In the genomic region with DNA sequence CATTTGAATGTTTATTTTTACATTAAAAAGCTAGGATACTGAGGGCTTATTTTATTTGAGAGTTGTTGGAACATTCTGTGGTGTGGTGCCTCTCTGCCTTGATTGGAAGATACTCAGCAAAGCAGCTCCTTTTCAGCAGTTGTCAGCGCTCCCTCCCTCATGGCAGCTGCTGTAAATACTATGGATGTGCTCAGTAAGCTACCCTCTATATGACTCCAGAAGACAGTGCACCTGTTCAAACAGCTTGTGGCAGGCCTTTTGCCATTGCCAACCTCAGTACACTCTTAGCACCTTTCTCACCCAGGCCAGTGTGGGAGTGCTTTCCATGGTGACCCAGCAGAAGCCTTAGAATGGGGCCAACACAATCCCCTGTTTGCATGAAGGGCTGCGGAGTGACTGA, we compare ENCODE assay signal across 22 mouse cellular contexts. TPM values are rescaled to one million over a fixed set of nuclear protein-coding genes. Genes with fewer than 3 reads are reported as not detected.
DNase-seq lines count a peak whose midpoint lies in the region; ATAC-seq and TF ChIP-seq lines count a peak whose summit lies in the region.
"Had no signal": no experiment of that assay in that cellular context is flagged by ENCODE, and none has a peak within 500 bp of the region (broad histone marks: within the 10 kb centered on the region; RNA-seq: fewer than 3 reads in every experiment).

No protein-coding gene starts in this region.

- peak; percentile 30 for DNase-seq in embryonic facial prominence, embryonic 14.5 days (ENCODE audit: low spot score)
- DNase-seq in embryonic facial prominence, embryonic 10.5 days (ENCODE audit: low spot score) = no peak
- DNase-seq in limb, embryonic 14.5 days (ENCODE audit: low spot score) = peak; percentile 5
- DNase-seq in limb, embryonic 10.5 days (ENCODE audit: low spot score) = no peak
- DNase-seq: adrenal gland, adult 2 months; adrenal gland, adult 8-10 months; adrenal gland, postnatal 10 days; adrenal gland, postnatal 14 days; adrenal gland, postnatal 25 days; adrenal gland, postnatal 36 days; B cell, adult 2 months; cerebellum, adult 11 months; cerebellum, adult 11-12 months; cerebellum, adult 18-20 months had no signal

- H3K27me3 ChIP-seq in embryonic facial prominence, embryonic 14.5 days (replicated peaks; ENCODE audit: control insufficient read depth, insufficient read depth, low read length) = no peaks in the 10 kb centered on the region
- H3K27me3 ChIP-seq in embryonic facial prominence, embryonic 10.5 days (replicated peaks; ENCODE audit: low read depth, poor library complexity, severe bottlenecking) = no peaks in the 10 kb centered on the region
- no peaks in the 10 kb centered on the region for H3K27me3 ChIP-seq in limb, embryonic 14.5 days (ENCODE audit: control insufficient read depth, insufficient read depth, low read length)
- no peaks in the 10 kb centered on the region for H3K27me3 ChIP-seq in limb, embryonic 10.5 days (ENCODE audit: low read depth, poor library complexity, severe bottlenecking)
- no peaks in the 10 kb centered on the region for H3K27me3 ChIP-seq in myocyte (ENCODE audit: control insufficient read depth, insufficient read depth, insufficient read length)
- H3K27me3 ChIP-seq: CH12.LX had no signal

- no peaks in the 10 kb centered on the region for H3K36me3 ChIP-seq in embryonic facial prominence, embryonic 14.5 days (ENCODE audit: control insufficient read depth, insufficient read depth, low read length)
- H3K36me3 ChIP-seq in embryonic facial prominence, embryonic 10.5 days (replicated peaks) = no peaks in the 10 kb centered on the region
- no peaks in the 10 kb centered on the region for H3K36me3 ChIP-seq in limb, embryonic 14.5 days (ENCODE audit: control insufficient read depth, insufficient read depth, low read length)
- no peaks in the 10 kb centered on the region for H3K36me3 ChIP-seq in limb, embryonic 10.5 days
- no peaks in the 10 kb centered on the region for H3K36me3 ChIP-seq in myocyte (ENCODE audit: control insufficient read depth, insufficient read depth)
- H3K36me3 ChIP-seq: G1E had no signal

- no peaks in the 10 kb centered on the region for H3K79me2 ChIP-seq in myocyte (ENCODE audit: control insufficient read depth, insufficient read depth)

- H3K4me2 ChIP-seq in embryonic facial prominence, embryonic 14.5 days (ENCODE audit: low read depth, low read length) = no peak overlapping the region
- H3K4me2 ChIP-seq in limb, embryonic 14.5 days (replicated peaks; ENCODE audit: low read depth, low read length, severe bottlenecking) = no peak overlapping the region
- no peak overlapping the region for H3K4me2 ChIP-seq in myocyte (ENCODE audit: low read depth)

- no peaks in the 10 kb centered on the region for H3K4me1 ChIP-seq in embryonic facial prominence, embryonic 14.5 days (ENCODE audit: control insufficient read depth, insufficient read depth, low read length)
- no peaks in the 10 kb centered on the region for H3K4me1 ChIP-seq in embryonic facial prominence, embryonic 10.5 days
- H3K4me1 ChIP-seq in limb, embryonic 14.5 days (ENCODE audit: control insufficient read depth, insufficient read depth, low read length) = no peaks in the 10 kb centered on the region
- no peaks in the 10 kb centered on the region for H3K4me1 ChIP-seq in limb, embryonic 10.5 days

- 88% methylated on average over 2 of the region's 2 CpGs for WGBS in embryonic facial prominence, embryonic 14.5 days
- WGBS in embryonic facial prominence, embryonic 10.5 days = 89% methylated on average over 2 of the region's 2 CpGs
- WGBS in limb, embryonic 14.5 days = 84% methylated on average over 2 of the region's 2 CpGs
- WGBS in limb, embryonic 10.5 days = 80% methylated on average over 2 of the region's 2 CpGs

- H3K27ac ChIP-seq in embryonic facial prominence, embryonic 14.5 days (replicated peaks; ENCODE audit: low read depth, low read length) = no peak overlapping the region
- no peak overlapping the region for H3K27ac ChIP-seq in embryonic facial prominence, embryonic 10.5 days (replicated peaks)
- no peak overlapping the region for H3K27ac ChIP-seq in limb, embryonic 14.5 days (replicated peaks; ENCODE audit: low read depth, low read length)
- H3K27ac ChIP-seq in limb, embryonic 10.5 days = no peak overlapping the region

- no peaks in the 10 kb centered on the region for H3K9me3 ChIP-seq in embryonic facial prominence, embryonic 14.5 days (ENCODE audit: control insufficient read depth, low read length)
- H3K9me3 ChIP-seq in embryonic facial prominence, embryonic 10.5 days = no peaks in the 10 kb centered on the region
- H3K9me3 ChIP-seq in limb, embryonic 14.5 days (ENCODE audit: control insufficient read depth, low read length) = no peaks in the 10 kb centered on the region
- H3K9me3 ChIP-seq in limb, embryonic 10.5 days (replicated peaks) = no peaks in the 10 kb centered on the region
- H3K9me3 ChIP-seq: G1E had no signal

- no peak overlapping the region for H3K9ac ChIP-seq in embryonic facial prominence, embryonic 14.5 days (ENCODE audit: low read depth, low read length)
- H3K9ac ChIP-seq in limb, embryonic 14.5 days (ENCODE audit: low read depth, low read length, severe bottlenecking) = no peak overlapping the region

- no peak overlapping the region for H3ac ChIP-seq in myocyte (ENCODE audit: control insufficient read depth, insufficient read length)

- no peak for TF ChIP-seq POLR2A in limb, embryonic 14.5 days (IDR thresholded peaks at IDR 0.05; ENCODE audit: borderline replicate concordance, extremely low read depth, insufficient read depth, insufficient read length)
- no peak for TF ChIP-seq POLR2A in myocyte (IDR thresholded peaks at IDR 0.05; ENCODE audit: insufficient read length, low read depth)

- no peak for ATAC-seq in embryonic facial prominence, embryonic 14.5 days (ENCODE audit: low read depth)
- ATAC-seq in limb, embryonic 14.5 days (ENCODE audit: low FRiP score, low read depth) = no peak
- ATAC-seq in granulocyte monocyte progenitor cell, adult 5-6 weeks (replicated peaks; ENCODE audit: poor library complexity, severe bottlenecking) = no peak
- ATAC-seq: activated CD4-positive, CD25-positive, alpha-beta regulatory T cell, adult 4 months; CD4-positive, CD25-positive, alpha-beta regulatory T cell, adult 4 months; Patski had no signal

- H3K4me3 ChIP-seq in embryonic facial prominence, embryonic 14.5 days (ENCODE audit: low read depth, low read length) = no peak overlapping the region
- no peak overlapping the region for H3K4me3 ChIP-seq in embryonic facial prominence, embryonic 10.5 days
- H3K4me3 ChIP-seq in limb, embryonic 14.5 days (replicated peaks; ENCODE audit: low read length) = no peak overlapping the region
- H3K4me3 ChIP-seq in limb, embryonic 10.5 days = no peak overlapping the region
- H3K4me3 ChIP-seq in myocyte = no peak overlapping the region

TF ChIP-seq in myocyte, 11 proteins besides CTCF, POLR2A, EP300 and RAD21:
- TF ChIP-seq E2F4 (IDR thresholded peaks at IDR 0.05; ENCODE audit: insufficient read depth) (no peak), MYOD1 (IDR thresholded peaks at IDR 0.05; ENCODE audit: control insufficient read depth in 1 of 3, insufficient read length in 2 of 3, low read depth in 2 of 3) (peak in 2 of 3 experiments; percentile 50 to 54), TCF3 (IDR thresholded peaks at IDR 0.05; ENCODE audit: insufficient read length, low read depth) (no peak), SRF (IDR thresholded peaks at IDR 0.05; ENCODE audit: control insufficient read depth, insufficient read length, low read depth) (no peak)

RNA-seq across cellular contexts. Expression of gene Ccdc73, which starts 32.4 kb away (rescaled TPM):
- 7.8 and 11.0 TPM in 2 replicates for polyA plus RNA-seq in embryonic facial prominence, embryonic 14.5 days (2014; fragmentation: Nextera tagmentation; extraction: Ambion mirVana)
- polyA plus RNA-seq in embryonic facial prominence, embryonic 10.5 days (2016; fragmentation: Nextera tagmentation; extraction: Ambion mirVana) = 3.3 and 6.3 TPM in 2 replicates
- 2.9 and 7.1 TPM in 2 replicates for polyA plus RNA-seq in limb, embryonic 14.5 days (2012; rRNA removed)
- polyA plus RNA-seq in limb, embryonic 14.5 days (2014; fragmentation: Nextera tagmentation; extraction: Ambion mirVana) = 4.5 and 7.0 TPM in 2 replicates
- 2.6 and 3.2 TPM in 2 replicates for polyA plus RNA-seq in limb, embryonic 10.5 days (2016; fragmentation: Nextera tagmentation; extraction: Ambion mirVana)
- 0.18 TPM for polyA plus RNA-seq in myocyte (2012; fragmentation: generic; extraction: Trizol)
- 16.5 TPM in 1 of 2 replicates, not detected in the other for total RNA-seq in granulocyte monocyte progenitor cell, adult 5-6 weeks (2014; fragmentation: Nextera tagmentation)
- total RNA-seq in granulocyte monocyte progenitor cell, adult 5-6 weeks (2017) = 12.8 and 18.1 TPM in 2 replicates

RNA-seq across cellular contexts. Expression of gene Prrg4, which starts 50.3 kb away (rescaled TPM):
- polyA plus RNA-seq in embryonic facial prominence, embryonic 14.5 days (2014; fragmentation: Nextera tagmentation; extraction: Ambion mirVana) = 2.6 and 3.0 TPM in 2 replicates
- 1.2 and 1.4 TPM in 2 replicates for polyA plus RNA-seq in embryonic facial prominence, embryonic 10.5 days (2016; fragmentation: Nextera tagmentation; extraction: Ambion mirVana)
- 1.3 and 1.4 TPM in 2 replicates for polyA plus RNA-seq in limb, embryonic 14.5 days (2012; rRNA removed)
- polyA plus RNA-seq in limb, embryonic 14.5 days (2014; fragmentation: Nextera tagmentation; extraction: Ambion mirVana) = 3.8 and 4.3 TPM in 2 replicates
- 0.90 and 1.1 TPM in 2 replicates for polyA plus RNA-seq in limb, embryonic 10.5 days (2016; fragmentation: Nextera tagmentation; extraction: Ambion mirVana)
- polyA plus RNA-seq in myocyte (2012; fragmentation: generic; extraction: Trizol) = 0.48 TPM
- total RNA-seq in granulocyte monocyte progenitor cell, adult 5-6 weeks (2014; fragmentation: Nextera tagmentation) = 6.1 TPM in 1 of 2 replicates, not detected in the other
- 2.0 and 2.8 TPM in 2 replicates for total RNA-seq in granulocyte monocyte progenitor cell, adult 5-6 weeks (2017)
- total RNA-seq: MEL had no signal
- polyA plus RNA-seq: G1E had no signal

Comparison
In these comparisons a context has a peak if more than half of its experiments do, and no peak if none do; other contexts are left out.
1. DNase-seq: peak in embryonic facial prominence, embryonic 14.5 days (single experiment) and limb, embryonic 14.5 days (single experiment); none in embryonic facial prominence, embryonic 10.5 days (single experiment) and limb, embryonic 10.5 days (single experiment).